Mouse (Mus musculus): ENCODE data around the gene Olfr545. TPM values are rescaled to one million over a fixed set of nuclear protein-coding genes. Genes with fewer than 3 reads are reported as not detected.
"Not testable (repeated sequence)": the region's sequence is repeated elsewhere in the genome, so short reads cannot be mapped to it uniquely, and the experiment has no call there.

Olfr545 gene
- total and polyA plus RNA-seq, 2 experiments from 2014 or later: 0.05 TPM; not detected in 1

DNA sequence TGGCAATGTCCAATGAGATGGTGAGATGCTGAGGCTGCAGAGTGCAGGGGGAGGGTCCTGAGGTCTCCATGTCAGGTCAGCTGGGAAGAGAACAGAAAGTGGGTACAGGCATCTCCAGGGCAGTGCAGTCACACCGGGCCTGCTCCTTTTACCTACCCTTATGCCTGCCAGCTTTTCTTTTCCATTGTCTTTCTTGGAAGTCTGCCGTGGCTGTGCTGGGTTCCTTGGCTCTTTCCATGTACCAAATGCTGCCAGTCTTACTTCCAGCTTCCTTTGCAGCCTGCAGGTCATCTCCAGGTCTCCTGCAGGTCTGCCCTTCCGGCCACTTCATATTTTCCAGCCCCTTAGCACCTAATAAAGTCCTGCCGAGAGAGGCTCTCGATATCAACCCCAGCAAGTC lies 2.6 kb upstream of the Olfr545 start:
- no peak overlapping the region for H3K9ac ChIP-seq (replicated peaks; ENCODE audit: low read length)
- no peaks in the 10 kb centered on the region for H3K27me3 ChIP-seq (ENCODE audit: insufficient read depth, low read length)
- 85% methylated on average over 5 of the region's 5 CpGs for WGBS
- H3K4me3 ChIP-seq (ENCODE audit: low read length): no peak overlapping the region
- H3K4me1 ChIP-seq (ENCODE audit: insufficient read depth, low read length): no peaks in the 10 kb centered on the region
- no peak overlapping the region for H3K27ac ChIP-seq
- H3K4me2 ChIP-seq (ENCODE audit: low read depth, low read length): no peak overlapping the region
- no peak for TF ChIP-seq CTCF (IDR thresholded peaks at IDR 0.05; ENCODE audit: low read depth)
- ATAC-seq (no peak), DNase-seq (ENCODE audit: low spot score) (no peak)
- no peaks in the 10 kb centered on the region for H3K36me3 ChIP-seq (ENCODE audit: insufficient read depth, low read length)
- no peaks in the 10 kb centered on the region for H3K9me3 ChIP-seq (ENCODE audit: low read length)

DNA sequence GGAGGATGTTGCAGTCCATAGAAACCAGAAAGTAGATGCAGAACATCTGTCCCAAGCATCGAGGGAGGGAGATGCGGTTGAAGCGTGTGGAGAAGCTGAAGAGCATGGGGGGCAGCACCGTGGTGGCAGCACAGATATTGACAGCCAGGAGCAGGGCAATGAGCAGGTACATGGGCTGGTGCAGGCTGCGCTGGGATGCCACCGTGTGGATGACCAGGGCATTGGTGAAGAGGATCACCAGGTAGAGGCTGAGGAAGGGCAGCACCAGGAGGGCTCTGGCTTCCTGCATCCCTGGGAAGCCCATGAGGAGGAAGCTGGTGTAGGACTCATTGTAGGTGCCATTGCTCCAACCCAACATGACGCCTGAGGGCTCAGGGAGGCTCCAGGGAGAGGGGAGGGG lies 5.0 kb downstream of the Olfr545 start:
- not testable (repeated sequence) for H3K9me3 ChIP-seq (ENCODE audit: low read length); H3K4me1 ChIP-seq (ENCODE audit: insufficient read depth, low read length); H3K36me3 ChIP-seq (ENCODE audit: insufficient read depth, low read length); ATAC-seq; DNase-seq (ENCODE audit: low spot score); H3K27ac ChIP-seq; H3K9ac ChIP-seq (replicated peaks; ENCODE audit: low read length); H3K27me3 ChIP-seq (ENCODE audit: insufficient read depth, low read length); H3K4me3 ChIP-seq (ENCODE audit: low read length); H3K4me2 ChIP-seq (ENCODE audit: low read depth, low read length)
- 63% methylated on average over 6 of the region's 7 CpGs for WGBS

DNA sequence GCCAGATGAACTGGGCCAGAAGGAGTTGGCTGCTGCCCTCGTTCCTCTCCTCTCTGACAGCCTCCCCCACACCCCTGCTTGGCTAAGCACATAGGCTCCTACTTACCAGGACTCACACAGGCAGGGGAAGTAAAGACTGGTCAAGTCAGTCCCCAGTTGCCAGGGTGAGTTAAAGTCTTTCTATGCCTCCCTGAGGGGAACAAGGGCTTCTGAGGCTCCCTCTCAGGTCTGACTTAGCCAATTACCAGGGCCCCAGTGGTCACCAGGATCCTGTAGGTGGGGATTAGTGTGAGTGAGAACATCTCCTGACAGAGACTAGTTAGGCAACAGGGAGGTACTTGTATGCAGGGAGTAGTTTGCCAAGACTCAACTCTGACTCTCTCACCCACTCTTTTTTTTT lies 11.2 kb downstream of the Olfr545 start, which contains the start of gene Olfr544:
Gene Olfr544, minus strand, starts transcription at position 153 of the 400 bp plus-strand sequence.
- TF ChIP-seq CTCF (IDR thresholded peaks at IDR 0.05; ENCODE audit: low read depth): no peak
- H3K4me3 ChIP-seq (ENCODE audit: low read length): no peak within 1 kb of the TSS
- no peaks in the 10 kb centered on the region for H3K9me3 ChIP-seq (ENCODE audit: low read length)
- no peak within 1 kb of the TSS for H3K4me2 ChIP-seq (ENCODE audit: low read depth, low read length)
- no peak within 1 kb of the TSS for H3K9ac ChIP-seq (replicated peaks; ENCODE audit: low read length)
- H3K36me3 ChIP-seq (ENCODE audit: insufficient read depth, low read length): no peaks in the 10 kb centered on the region
- WGBS: 67% methylated on average over 1 of the region's 1 CpGs
- H3K27ac ChIP-seq: no peak within 1 kb of the TSS
- no peaks in the 10 kb centered on the region for H3K4me1 ChIP-seq (ENCODE audit: insufficient read depth, low read length)
- DNase-seq (ENCODE audit: low spot score) (no peak), ATAC-seq (no peak)
- no peaks in the 10 kb centered on the region for H3K27me3 ChIP-seq (ENCODE audit: insufficient read depth, low read length)

DNA sequence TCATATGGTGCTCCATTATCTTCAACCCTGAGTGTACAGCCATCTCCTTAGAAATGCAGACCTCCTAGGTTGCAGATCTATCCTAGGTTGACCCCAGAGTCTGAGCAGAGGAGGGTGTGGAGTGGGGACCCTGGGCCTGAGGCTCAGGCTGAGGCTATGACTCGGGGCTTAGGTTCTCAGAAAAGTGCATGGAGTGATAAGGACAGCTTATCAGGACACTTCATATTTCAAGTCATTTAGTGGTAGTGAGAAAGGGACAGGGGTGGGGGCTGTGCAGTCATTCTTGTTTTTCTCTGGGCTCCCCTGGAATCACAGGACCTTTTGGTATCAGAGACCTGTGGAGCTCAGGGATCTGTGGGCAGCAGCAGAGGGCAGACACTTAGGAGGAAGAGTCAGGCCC lies 13.3 kb downstream of the Olfr545 start:
- Histone ChIP-seq H3K4me3 (ENCODE audit: low read length) (no peak overlapping the region), H3K4me1 (ENCODE audit: insufficient read depth, low read length) (no peaks in the 10 kb centered on the region), H3K9me3 (ENCODE audit: low read length) (no peaks in the 10 kb centered on the region), H3K27ac (no peak overlapping the region), H3K4me2 (ENCODE audit: low read depth, low read length) (no peak overlapping the region), H3K27me3 (ENCODE audit: insufficient read depth, low read length) (no peaks in the 10 kb centered on the region), H3K9ac (replicated peaks; ENCODE audit: low read length) (no peak overlapping the region), H3K36me3 (ENCODE audit: insufficient read depth, low read length) (no peaks in the 10 kb centered on the region)
- TF ChIP-seq CTCF (IDR thresholded peaks at IDR 0.05; ENCODE audit: low read depth): no peak
- 96% methylated on average over 1 of the region's 1 CpGs for WGBS
- no peak for DNase-seq (ENCODE audit: low spot score)
- no peak for ATAC-seq

DNA sequence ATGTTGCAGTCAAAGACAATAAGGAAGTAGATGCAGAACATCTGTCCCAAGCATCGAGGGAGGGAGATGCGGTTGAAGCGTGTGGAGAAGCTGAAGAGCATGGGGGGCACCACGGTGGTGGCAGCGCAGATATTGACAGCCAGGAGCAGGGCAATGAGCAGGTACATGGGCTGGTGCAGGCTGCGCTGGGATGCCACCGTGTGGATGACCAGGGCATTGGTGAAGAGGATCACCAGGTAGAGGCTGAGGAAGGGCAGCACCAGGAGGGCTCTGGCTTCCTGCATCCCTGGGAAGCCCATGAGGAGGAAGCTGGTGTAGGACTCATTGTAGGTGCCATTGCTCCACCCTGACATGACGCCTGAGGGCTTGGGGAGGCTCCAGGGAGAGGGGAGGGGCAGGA lies 14.6 kb downstream of the Olfr545 start:
- not testable (repeated sequence) for H3K9ac ChIP-seq (replicated peaks; ENCODE audit: low read length); H3K4me3 ChIP-seq (ENCODE audit: low read length); H3K9me3 ChIP-seq (ENCODE audit: low read length); H3K4me1 ChIP-seq (ENCODE audit: insufficient read depth, low read length); H3K27ac ChIP-seq; H3K27me3 ChIP-seq (ENCODE audit: insufficient read depth, low read length); H3K4me2 ChIP-seq (ENCODE audit: low read depth, low read length); H3K36me3 ChIP-seq (ENCODE audit: insufficient read depth, low read length); DNase-seq (ENCODE audit: low spot score)
- 67% methylated on average over 7 of the region's 8 CpGs for WGBS
- peak; percentile 27; the same call in 1 of the 2 replicates for ATAC-seq

DNA sequence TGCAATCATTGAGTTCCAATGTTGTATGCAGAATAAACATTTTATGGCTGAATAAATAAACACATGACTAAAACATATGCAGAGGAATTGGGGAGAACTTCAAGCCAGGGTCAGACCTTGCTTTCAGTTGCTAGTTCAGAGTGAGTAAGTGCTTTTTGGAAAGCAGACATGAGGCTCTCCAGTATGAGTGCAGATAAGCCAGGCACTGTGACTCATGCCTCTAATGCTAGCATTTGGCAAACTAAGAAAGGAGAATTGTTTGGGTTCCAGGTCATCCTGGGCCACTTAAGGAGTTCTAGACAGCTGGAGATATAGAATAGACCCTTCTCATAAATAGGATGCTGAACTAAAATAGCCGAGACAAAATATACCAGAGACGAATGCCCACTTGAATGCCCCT lies 15.7 kb downstream of the Olfr545 start:
- Histone ChIP-seq H3K4me3 (ENCODE audit: low read length) (no peak overlapping the region), H3K9me3 (ENCODE audit: low read length) (no peaks in the 10 kb centered on the region), H3K27me3 (ENCODE audit: insufficient read depth, low read length) (no peaks in the 10 kb centered on the region), H3K4me2 (ENCODE audit: low read depth, low read length) (no peak overlapping the region), H3K9ac (replicated peaks; ENCODE audit: low read length) (no peak overlapping the region), H3K4me1 (ENCODE audit: insufficient read depth, low read length) (no peaks in the 10 kb centered on the region), H3K27ac (no peak overlapping the region), H3K36me3 (ENCODE audit: insufficient read depth, low read length) (no peaks in the 10 kb centered on the region)
- DNase-seq (ENCODE audit: low spot score) (no peak), ATAC-seq (no peak)
- TF ChIP-seq CTCF (IDR thresholded peaks at IDR 0.05; ENCODE audit: low read depth): no peak
- WGBS: 94% methylated on average over 2 of the region's 2 CpGs

DNA sequence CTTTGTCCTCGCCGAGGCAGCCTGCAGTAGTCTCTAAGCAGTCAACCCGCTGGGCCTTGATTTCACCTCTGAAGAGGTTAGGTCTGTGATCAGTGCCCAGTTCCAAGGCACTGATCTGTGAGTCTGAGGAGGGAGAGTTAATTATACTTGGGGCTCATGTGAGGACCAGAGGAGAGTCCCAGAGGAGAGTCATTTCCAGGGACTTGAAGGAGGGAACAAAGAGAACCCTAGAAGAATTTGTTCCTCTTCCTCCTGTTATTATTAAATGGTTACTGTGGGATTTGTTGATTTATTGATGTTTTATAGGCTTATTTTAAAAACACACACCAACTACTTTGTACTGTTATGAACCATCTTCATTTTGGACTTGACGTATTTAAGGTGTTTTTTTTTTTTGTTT lies 17.8 kb downstream of the Olfr545 start, which contains the start of gene Olfr543:
Gene Olfr543, minus strand, starts transcription at position 101 of the 400 bp plus-strand sequence.
- Histone ChIP-seq H3K27ac (no peak within 1 kb of the TSS), H3K27me3 (ENCODE audit: insufficient read depth, low read length) (no peaks in the 10 kb centered on the region), H3K4me3 (ENCODE audit: low read length) (no peak within 1 kb of the TSS), H3K4me2 (ENCODE audit: low read depth, low read length) (no peak within 1 kb of the TSS), H3K9ac (replicated peaks; ENCODE audit: low read length) (no peak within 1 kb of the TSS), H3K9me3 (ENCODE audit: low read length) (no peaks in the 10 kb centered on the region), H3K36me3 (ENCODE audit: insufficient read depth, low read length) (no peaks in the 10 kb centered on the region), H3K4me1 (ENCODE audit: insufficient read depth, low read length) (no peaks in the 10 kb centered on the region)
- ATAC-seq (no peak), DNase-seq (ENCODE audit: low spot score) (no peak)
- TF ChIP-seq CTCF (IDR thresholded peaks at IDR 0.05; ENCODE audit: low read depth): no peak
- whole genome bisulfite sequencing: 97% methylated on average over 4 of the region's 4 CpGs
